Mouse (Mus musculus) gastrocnemius, adult 18-20 months (tissue): ENCODE data around the gene Sycp2. TPM values are rescaled to one million over a fixed set of nuclear protein-coding genes. Genes with fewer than 3 reads are reported as not detected.

Experiments
- DNase-seq: peaks from one replicate; pipeline ENCODE4 v3.0.0; 2021; ENCODE audit warnings: low spot score
- total RNA-seq, 2 experiments: library from RNA; stranded (reverse); gene quantifications; 2 replicates each; pipeline ENCODE4 v1.2.3; 2021

Sycp2 gene
- total RNA-seq, 2 experiments from 2014 or later: 0.09 TPM; not detected in 1

DNA sequence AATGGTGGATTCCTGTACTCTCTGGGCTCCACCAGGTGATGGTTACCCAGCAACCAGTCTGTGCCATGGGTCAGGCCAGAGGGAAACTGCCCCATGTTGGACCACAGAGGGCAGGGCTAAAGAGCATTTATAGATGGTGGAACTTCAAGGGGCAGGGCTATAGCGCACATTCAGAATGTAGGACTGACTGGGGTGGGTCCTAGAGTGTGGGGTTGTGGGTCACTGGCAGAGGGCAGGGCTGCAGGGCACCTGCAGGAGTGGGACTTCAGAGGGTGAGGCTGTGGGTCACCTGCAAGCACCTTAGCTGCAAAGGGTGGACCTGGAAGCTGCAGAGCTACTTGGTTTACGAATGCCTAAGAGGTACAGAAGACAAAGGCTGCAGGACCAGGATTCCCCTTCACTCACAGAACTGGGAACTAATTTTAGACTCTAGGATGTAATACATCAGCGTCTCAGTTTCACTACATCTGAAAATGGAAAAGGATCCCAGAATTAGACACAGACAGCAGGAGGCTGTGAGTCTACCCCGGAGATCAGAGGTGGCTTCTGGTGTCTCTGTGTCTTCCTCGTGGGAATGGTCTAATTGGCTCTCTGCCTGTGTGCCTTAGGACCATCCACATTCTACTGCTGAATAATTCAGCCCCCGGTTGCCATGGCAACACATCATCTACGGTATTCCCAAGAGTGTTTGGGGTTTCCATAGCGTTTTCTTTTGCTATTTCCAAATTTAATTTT is 103.9 kb downstream of the Sycp2 start:
- DNase-seq: no peak

Other genes starting within 250 kb of the Sycp2 start
- gene Ppp1r3d, start 6.8 kb upstream of the Sycp2 start, total RNA-seq: 1 to 10 TPM; 2.5 to 4.1 TPM
- gene Fam217b, start 6.8 kb upstream of the Sycp2 start, total RNA-seq: 1 to 10 TPM; 2.2 to 2.6 TPM
- gene Cdh26, start 22.8 kb upstream of the Sycp2 start, total RNA-seq: not detected